Mouse (Mus musculus): ENCODE measurements around the gene Noa1.

The Noa1 gene

GRCm38 (mm10) chr5:77309924-77310772 is at the start of gene Noa1, which contains the start of gene Polr2b:
Gene Noa1, minus strand, starts transcription at chr5:77310084.
Gene Polr2b, plus strand, starts transcription at chr5:77310147.
- peak; percentile 99 for DNase-seq (ENCODE audit: low read depth, low spot score)

GRCm38 (mm10) chr5:77358347-77358746 is 48.5 kb upstream of the Noa1 start:
- DNase-seq (ENCODE audit: low read depth, low spot score), result no peak

- DNase-seq (ENCODE audit: low read depth, low spot score), result no peak
Measured at GRCm38 (mm10) chr5:77357405-77358149, 47.7 kb upstream of the Noa1 start.

DNA sequence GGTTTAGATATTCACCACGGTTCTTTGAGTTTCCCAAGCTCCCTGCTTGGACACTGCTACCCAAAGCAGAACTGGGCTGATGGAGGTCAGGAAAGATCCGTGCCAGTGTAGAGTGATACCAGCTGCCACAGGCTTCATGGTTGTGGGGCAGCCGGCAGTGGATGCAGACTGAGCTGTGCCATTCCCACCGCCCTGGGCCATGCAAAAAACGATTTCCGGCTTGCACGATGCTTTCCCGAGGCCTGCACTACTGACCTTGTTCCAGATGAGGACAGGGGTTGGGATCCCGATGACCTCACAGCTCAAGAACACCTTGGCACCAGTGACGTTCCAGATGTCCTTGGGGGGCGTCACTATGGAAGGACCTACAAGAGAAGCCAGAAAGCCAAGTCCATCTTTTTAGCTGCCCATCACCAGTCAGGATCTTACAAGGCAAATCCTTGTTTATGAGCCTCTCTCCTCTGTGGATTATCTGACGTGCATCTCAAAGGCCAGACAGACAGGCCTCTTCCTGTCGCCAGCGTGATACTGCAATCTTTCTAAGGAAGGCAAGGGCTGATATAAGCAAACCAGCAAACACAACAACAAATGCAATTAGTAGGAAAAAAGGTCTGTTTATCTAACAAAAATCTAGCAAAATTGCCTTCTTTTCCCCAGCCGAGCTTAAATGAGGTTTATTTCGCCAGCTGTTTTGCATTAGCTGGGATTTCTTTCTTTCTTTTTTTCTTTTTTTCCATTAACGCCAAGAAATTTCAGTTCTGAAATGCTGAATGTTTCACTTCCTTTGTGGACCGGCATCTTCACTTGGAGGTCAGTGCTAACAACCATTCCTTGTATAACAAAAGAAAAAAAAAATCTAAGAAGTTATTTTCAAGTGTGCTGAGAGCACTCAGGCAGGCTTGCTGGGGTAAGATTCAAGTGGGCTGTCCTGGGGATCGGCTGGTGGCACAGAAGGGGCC is 45.7 kb upstream of the Noa1 start:
- DNase-seq (ENCODE audit: low read depth, low spot score), result no peak

DNA sequence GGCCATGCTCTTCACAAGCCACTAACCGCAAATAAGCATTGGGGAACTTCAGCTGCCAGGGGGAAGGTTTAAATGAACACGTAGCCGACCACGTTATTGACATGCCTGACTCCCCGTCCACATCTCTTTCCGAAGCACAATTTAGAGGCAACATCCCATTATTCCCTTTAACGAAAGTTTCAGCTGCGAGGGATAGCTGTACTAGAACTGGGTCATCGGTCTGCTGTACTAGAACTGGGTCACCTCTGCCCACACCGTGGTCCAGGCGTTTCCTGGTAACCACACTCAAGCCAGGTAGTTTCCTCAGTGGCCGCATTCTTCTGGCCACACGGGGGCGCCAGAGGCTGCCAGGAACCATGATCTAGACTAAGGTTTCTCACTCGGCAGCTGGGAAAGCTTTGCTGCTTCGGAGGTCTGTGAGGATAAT is 44.5 kb upstream of the Noa1 start:
- DNase-seq (ENCODE audit: low read depth, low spot score), result peak; percentile 88

GRCm38 (mm10) chr5:77351691-77352090 is 41.8 kb upstream of the Noa1 start:
- no peak for DNase-seq (ENCODE audit: low read depth, low spot score)

DNA sequence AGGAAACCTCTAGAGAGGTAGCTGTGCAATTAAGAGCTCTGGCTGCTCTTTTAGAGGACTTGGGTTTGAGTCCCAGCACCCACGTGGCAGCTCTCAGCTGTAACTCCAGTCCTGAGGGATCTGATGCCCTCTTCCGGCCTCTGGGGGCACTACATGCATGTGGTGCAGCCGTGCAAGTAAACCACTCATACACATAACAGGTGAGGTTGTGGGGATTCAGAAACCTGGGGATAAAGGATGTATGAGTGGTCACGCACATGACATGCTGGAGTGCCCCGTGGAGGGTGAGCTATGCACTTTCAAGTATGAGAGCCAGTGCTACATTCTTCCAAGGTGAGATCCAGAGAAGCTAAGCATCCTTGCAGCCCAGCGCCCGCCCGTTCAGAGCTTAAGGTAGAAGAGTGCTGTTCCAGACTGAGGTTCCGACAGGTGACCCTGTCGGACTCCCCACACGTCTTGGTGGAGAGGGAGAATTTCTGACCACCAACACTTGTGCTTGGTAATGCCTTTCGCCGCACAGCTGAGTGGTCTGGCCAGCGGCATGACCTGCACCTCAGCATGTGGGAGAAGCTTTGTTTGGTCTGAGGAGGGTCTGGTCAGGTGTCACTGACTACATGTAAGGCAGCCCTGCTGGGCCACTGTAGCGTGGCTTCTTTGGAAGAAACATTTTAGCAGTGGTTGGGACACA is 40.2 kb upstream of the Noa1 start:
- no peak for DNase-seq (ENCODE audit: low read depth, low spot score)

- DNase-seq (ENCODE audit: low read depth, low spot score), result no peak
Measured at GRCm38 (mm10) chr5:77348901-77349300, 39.0 kb upstream of the Noa1 start.

GRCm38 (mm10) chr5:77340033-77340432 is 30.1 kb upstream of the Noa1 start:
- DNase-seq (ENCODE audit: low read depth, low spot score), result no peak

DNA sequence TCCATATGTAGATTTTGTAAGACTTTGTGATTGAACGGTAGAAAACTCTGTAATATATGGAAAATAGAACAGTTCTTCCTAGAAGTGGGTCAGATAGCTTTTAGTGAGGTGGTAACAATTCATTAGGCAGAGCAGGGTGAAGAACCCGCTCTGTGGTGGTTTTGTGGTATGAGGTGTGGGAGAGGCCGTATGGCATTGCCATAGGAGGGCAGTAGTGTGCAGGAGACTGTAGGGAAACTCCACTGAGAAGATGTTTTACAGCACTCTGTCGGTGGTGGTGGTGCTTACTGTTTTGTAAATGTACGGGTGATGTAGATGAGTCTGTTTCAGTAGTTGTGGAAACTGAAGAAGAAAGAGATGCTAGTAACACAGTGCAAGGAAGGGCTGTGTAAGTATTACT is 20.3 kb upstream of the Noa1 start:
- no peak for DNase-seq (ENCODE audit: low read depth, low spot score)

- DNase-seq (ENCODE audit: low read depth, low spot score), result no peak
Measured at GRCm38 (mm10) chr5:77324936-77325335, 15.1 kb upstream of the Noa1 start.

DNA sequence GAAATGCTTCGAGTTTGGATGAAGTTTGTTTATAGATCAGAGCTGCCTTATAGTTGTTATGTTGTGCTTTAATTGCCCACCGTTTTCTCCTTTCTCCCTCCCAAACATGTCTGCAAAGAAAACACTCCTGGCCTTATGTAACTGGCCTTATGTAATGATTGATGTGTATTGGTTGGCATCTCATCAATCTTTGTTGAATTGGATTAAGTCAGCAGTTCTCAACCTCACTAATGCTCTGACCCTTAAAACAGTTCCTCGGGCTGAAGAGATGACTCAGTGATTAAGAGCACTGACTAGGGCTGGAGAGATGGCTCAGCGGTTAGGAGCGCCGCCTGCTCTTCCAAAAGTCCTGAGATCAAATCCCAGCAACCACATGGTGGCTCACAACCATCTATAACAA is 5.1 kb upstream of the Noa1 start:
- DNase-seq (ENCODE audit: low read depth, low spot score), result no peak

- no peak for DNase-seq (ENCODE audit: low read depth, low spot score)
Measured at GRCm38 (mm10) chr5:77314206-77314605, 4.3 kb upstream of the Noa1 start.

DNA sequence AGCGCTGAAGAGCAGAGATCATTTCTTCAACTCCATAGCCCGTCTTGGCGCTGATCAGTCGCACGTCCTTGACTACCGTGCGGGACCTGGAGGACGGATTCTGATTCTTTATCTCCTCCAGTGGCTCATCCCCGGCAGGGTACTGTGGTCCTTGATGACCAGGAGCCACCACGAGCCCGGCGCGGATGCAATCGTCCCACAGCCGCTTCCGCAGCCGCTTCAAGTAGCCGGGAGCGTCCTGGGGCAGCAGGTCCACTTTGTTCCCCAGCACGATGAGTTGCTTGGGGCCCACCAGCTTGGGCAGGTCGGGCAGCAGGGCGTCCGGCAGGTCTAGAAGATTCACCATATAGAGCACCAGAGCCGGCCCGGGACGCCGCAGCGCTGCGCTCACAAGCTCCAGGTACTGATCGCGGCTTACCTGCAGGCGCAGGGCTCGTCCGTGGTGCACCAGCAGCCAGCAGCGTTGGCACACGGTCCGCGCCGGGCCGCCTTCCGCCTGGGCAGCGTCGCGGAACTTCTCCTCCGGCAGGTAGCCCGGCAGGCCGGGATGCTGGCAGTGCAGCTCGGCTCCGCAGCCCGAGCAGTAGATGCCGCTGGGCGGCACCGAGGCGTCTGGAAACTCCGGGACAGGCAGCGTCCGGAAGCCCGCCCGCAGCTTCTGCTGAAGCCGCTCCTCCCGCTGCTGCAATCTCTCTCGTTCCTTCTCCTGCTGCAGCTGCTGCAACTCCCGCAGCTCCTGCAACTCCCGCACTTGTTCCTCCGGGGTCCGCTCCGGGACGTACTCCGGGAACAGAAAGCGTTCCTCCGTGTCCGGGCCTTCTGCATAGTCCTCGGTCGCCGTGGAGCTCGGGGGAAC is 605 bp downstream of the Noa1 start:
- peak; percentile 19 for DNase-seq (ENCODE audit: low read depth, low spot score)

- no peak for DNase-seq (ENCODE audit: low read depth, low spot score)
Measured at GRCm38 (mm10) chr5:77307821-77308553, 1.9 kb downstream of the Noa1 start.

DNA sequence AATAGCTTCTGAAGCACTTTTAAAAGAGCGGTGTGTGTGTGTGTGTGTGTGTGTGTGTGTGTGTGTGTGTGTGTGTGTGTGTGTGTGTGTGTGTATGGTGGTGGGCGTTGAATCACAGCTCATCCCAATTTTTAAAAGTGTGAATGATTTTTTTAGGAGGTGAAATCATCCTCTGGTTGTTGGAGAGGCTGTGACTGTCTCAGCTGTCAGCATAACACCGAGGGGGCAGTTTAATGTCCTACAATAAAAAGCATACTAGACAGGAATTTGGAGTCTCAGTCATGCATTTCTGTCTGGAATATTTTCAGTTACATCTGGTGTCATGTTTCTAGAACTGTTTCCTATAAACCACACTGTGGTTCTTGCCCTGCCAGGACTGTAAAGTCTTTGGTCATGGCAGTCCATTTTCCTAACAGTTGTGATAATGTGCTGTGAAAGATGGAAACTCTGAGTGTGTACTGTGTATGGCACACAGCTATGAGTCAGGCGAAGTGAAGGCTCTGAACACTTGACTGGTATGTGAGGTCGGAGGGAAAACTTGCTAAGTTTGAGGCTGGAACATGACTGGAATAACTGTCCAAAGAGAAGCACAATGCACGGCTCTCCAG is 8.5 kb downstream of the Noa1 start:
- DNase-seq (ENCODE audit: low read depth, low spot score), result peak; percentile 60

DNA sequence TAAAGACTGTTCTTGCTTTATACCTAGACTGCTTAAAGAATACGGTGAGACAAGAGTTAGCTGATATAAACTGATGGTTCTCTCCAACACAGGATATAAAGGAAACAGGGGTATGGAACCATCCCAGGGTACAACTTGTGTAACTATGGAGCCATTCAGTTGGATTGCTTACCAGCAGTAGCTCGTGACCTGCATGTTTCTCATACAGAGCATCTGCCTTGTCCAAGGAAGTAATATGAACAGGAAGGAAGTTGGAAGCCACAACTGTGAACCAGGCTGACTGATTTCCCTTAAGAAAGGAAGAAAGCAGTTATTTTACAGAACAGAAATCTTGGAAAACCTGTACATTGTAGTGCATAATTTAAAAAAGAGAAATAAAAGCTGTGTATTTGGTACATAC is 10.4 kb downstream of the Noa1 start:
- DNase-seq (ENCODE audit: low read depth, low spot score), result no peak

GRCm38 (mm10) chr5:77292803-77293522 is 16.9 kb downstream of the Noa1 start:
- no peak for DNase-seq (ENCODE audit: low read depth, low spot score)
